Mouse (Mus musculus) G1E (cell line): ENCODE data around the gene Focad. TPM values are rescaled to one million over a fixed set of nuclear protein-coding genes. Genes with fewer than 3 reads are reported as not detected.
A peak's percentile ranks its signal among the peaks of the same experiment; 100 is the strongest.

Source experiments
- ATAC-seq: 2 replicates; pipeline ENCODE4 v1.8.0; 2016; ENCODE audit warnings: mild to moderate bottlenecking; ENCODE audit not compliant: insufficient number of reproducible peaks, poor library complexity, low FRiP score, severe bottlenecking; ENCODE audit errors: extremely low read depth
- DNase-seq: peaks from one replicate; pipeline ENCODE4 v3.0.0; 2012; ENCODE audit warnings: low spot score
- H3K27me3 ChIP-seq: 2 replicates; pipeline ENCODE4 v1.6.1; 2012; ENCODE audit warnings: mild to moderate bottlenecking, low read length, inconsistent platforms; ENCODE audit not compliant: insufficient read depth
- H3K36me3 ChIP-seq: replicated peaks from 2 replicates; pipeline ENCODE3; 2012; ENCODE audit warnings: mild to moderate bottlenecking, inconsistent platforms
- H3K4me1 ChIP-seq: 2 replicates; pipeline ENCODE4 v1.6.1; 2012; ENCODE audit warnings: low read depth, low read length, inconsistent platforms, mixed read lengths; ENCODE audit not compliant: insufficient read depth
- H3K4me3 ChIP-seq: 2 replicates; pipeline ENCODE4 v1.5.1; 2012; ENCODE audit warnings: low read depth, mild to moderate bottlenecking, inconsistent platforms, low read length, moderate library complexity, mixed read lengths
- H3K9me3 ChIP-seq: replicated peaks from 2 replicates; pipeline ENCODE4 v1.6.1; 2012; ENCODE audit warnings: inconsistent platforms
- CTCF ChIP-seq: IDR thresholded peaks from 2 replicates; pipeline ENCODE4 v1.5.1; 2012; ENCODE audit warnings: low read depth, low read length, inconsistent platforms, mixed read lengths
- GATA1 ChIP-seq: IDR thresholded peaks from 2 replicates; pipeline ENCODE4 v1.6.1; 2012; ENCODE audit warnings: borderline replicate concordance, low read length, inconsistent platforms, mixed read lengths
- GATA2 ChIP-seq: IDR thresholded peaks from 2 replicates; pipeline ENCODE4 v1.6.1; 2012; ENCODE audit warnings: low read depth, low read length, inconsistent platforms, borderline replicate concordance
- POLR2AphosphoS5 ChIP-seq: IDR thresholded peaks from 2 replicates; pipeline ENCODE4 v1.6.1; 2012; ENCODE audit warnings: low read depth, low read length, inconsistent platforms; ENCODE audit not compliant: insufficient replicate concordance
- TAL1 ChIP-seq: conservative IDR thresholded peaks from 2 replicates; pipeline ENCODE4 v1.6.1; 2012; ENCODE audit warnings: low read depth, low read length, inconsistent platforms, mixed read lengths
- polyA plus RNA-seq: library from polyadenylated mRNA; stranded (reverse); fragments of >175 nt; gene quantifications from 2 replicates; pipeline ENCODE4 v1.2.3, GENCODE M21; 2012
- total RNA-seq, 2 experiments: library from RNA; stranded (forward) in 1 of 2; stranded (reverse) in 1 of 2; fragments of 200-1000 nt in 1 of 2; fragments of >200 nt in 1 of 2; fragmentation: Nextera tagmentation in 1 of 2; gene quantifications; 2 replicates each; pipeline ENCODE4 v1.2.3; 2014 to 2017

The Focad gene
- total and polyA plus RNA-seq, 3 experiments, result 5.2 to 31.6 (median 21.6) TPM

- Histone ChIP-seq H3K4me3 (no peak overlapping the region), H3K9me3 (no peaks in the 10 kb centered on the region), H3K36me3 (peaks cover 47% of the 10 kb centered on the region), H3K4me1 (no peaks in the 10 kb centered on the region; the same call in 1 of the 2 replicates), H3K27me3 (no peaks in the 10 kb centered on the region)
- no peak for ATAC-seq
- DNase-seq, result no peak
- TF ChIP-seq GATA2 (no peak), POLR2AphosphoS5 (no peak), GATA1 (no peak), TAL1 (no peak), CTCF (no peak)
Observed at GRCm38 (mm10) chr4:88159700-88160099, 65.3 kb downstream of the Focad start.

GRCm38 (mm10) chr4:88163511-88164247, 69.2 kb downstream of the Focad start:
- no peaks in the 10 kb centered on the region for H3K27me3 ChIP-seq
- no peak for DNase-seq
- H3K4me3 ChIP-seq, result no peak overlapping the region
- no peaks in the 10 kb centered on the region for H3K9me3 ChIP-seq
- H3K36me3 ChIP-seq, result peaks cover 29% of the 10 kb centered on the region
- no peak for TF ChIP-seq POLR2AphosphoS5
- TF ChIP-seq GATA1, result no peak
- peaks cover 26% of the 10 kb centered on the region for H3K4me1 ChIP-seq
- ATAC-seq, result no peak

DNA sequence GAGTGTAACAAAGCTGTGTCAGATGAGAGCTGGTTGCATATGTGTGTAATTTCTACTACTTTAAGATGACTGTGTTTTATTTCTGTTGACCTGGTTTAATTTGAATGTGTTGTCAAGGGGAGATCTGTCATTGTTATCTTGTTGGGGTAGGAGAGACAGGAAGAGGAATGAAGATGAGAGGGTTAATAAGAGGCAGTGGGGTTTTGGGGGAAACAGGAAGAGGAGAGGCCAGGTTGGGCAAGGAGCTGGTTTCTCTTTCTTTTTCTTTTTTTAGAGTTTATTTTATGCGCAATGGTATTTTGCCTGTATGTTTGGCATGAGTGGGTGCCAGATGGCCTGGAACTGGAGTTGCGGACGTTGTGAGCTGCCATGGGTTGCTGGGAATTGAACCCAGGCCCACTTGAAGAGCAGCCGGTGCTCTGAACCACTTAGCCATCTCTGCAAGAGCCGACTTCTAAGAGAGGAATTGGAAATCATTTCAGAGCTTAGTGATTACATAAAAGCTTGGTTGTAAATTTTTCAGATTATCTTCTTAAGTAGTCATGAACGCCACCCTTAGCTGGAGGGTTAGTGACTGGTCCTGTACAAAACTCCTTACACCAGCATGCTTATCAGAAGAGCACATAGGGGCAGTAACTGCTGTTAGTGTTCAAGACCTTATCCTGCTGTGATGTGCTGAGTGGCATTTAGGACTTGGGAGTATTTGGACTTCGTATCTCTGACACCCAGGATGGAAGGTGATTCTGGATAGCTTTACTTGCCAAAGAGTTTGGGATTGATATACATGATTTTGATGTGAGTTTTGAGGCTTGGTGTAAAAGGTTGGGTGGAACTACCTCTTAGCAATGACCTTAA, 72.8 kb downstream of the Focad start:
- peak overlapping the region; percentile 64; the same call in 1 of the 2 replicates for H3K4me3 ChIP-seq
- no peaks in the 10 kb centered on the region for H3K27me3 ChIP-seq
- DNase-seq (peak; percentile 2), ATAC-seq (peak; percentile 78)
- H3K4me1 ChIP-seq, result peaks cover 27% of the 10 kb centered on the region
- no peaks in the 10 kb centered on the region for H3K9me3 ChIP-seq
- H3K36me3 ChIP-seq, result peaks cover 30% of the 10 kb centered on the region
- no peak for TF ChIP-seq GATA2
- TF ChIP-seq POLR2AphosphoS5, result no peak
- no peak for TF ChIP-seq TAL1
- no peak for TF ChIP-seq GATA1
- no peak for TF ChIP-seq CTCF

- TF ChIP-seq CTCF (no peak), TAL1 (no peak), POLR2AphosphoS5 (no peak), GATA1 (no peak), GATA2 (no peak)
- H3K4me3 ChIP-seq, result no peak overlapping the region
- ATAC-seq, result no peak
Observed at GRCm38 (mm10) chr4:88175058-88175974, 80.9 kb downstream of the Focad start.

GRCm38 (mm10) chr4:88179296-88179695, 84.9 kb downstream of the Focad start:
- Histone ChIP-seq H3K4me1 (no peaks in the 10 kb centered on the region), H3K9me3 (no peaks in the 10 kb centered on the region), H3K4me3 (no peak overlapping the region), H3K36me3 (peaks cover 60% of the 10 kb centered on the region), H3K27me3 (no peaks in the 10 kb centered on the region)
- no peak for DNase-seq
- TF ChIP-seq GATA2 (no peak), CTCF (no peak), GATA1 (no peak), TAL1 (no peak), POLR2AphosphoS5 (no peak)
- no peak for ATAC-seq

More at GRCm38 (mm10) chr4:88175058-88175974, 80.9 kb downstream of the Focad start:
- Histone ChIP-seq H3K27me3 (no peaks in the 10 kb centered on the region), H3K36me3 (peaks cover 47% of the 10 kb centered on the region), H3K4me1 (peaks cover 3% of the 10 kb centered on the region; the same call in 1 of the 2 replicates), H3K9me3 (no peaks in the 10 kb centered on the region)
- no peak for DNase-seq
